Mouse (Mus musculus): ENCODE results near the gene Daam2. TPM values are rescaled to one million over a fixed set of nuclear protein-coding genes. Genes with fewer than 3 reads are reported as not detected.

Daam2 gene
- polyA plus RNA-seq, 1 experiment: 9.5 TPM

- H3K79me2 ChIP-seq (ENCODE audit: control insufficient read depth, insufficient read depth): no peaks in the 10 kb centered on the region
These were observed 29.9 kb downstream of the Daam2 start for GRCm38 (mm10) chr17:49534267-49534719.

GRCm38 (mm10) chr17:49531661-49532060 lies 32.5 kb downstream of the Daam2 start:
- Histone ChIP-seq H3K4me2 (ENCODE audit: low read depth) (no peak overlapping the region), H3K27me3 (ENCODE audit: control insufficient read depth, insufficient read depth, insufficient read length) (no peaks in the 10 kb centered on the region), H3K4me3 (no peak overlapping the region), H3ac (ENCODE audit: control insufficient read depth, insufficient read length) (no peak overlapping the region), H3K36me3 (ENCODE audit: control insufficient read depth, insufficient read depth) (no peaks in the 10 kb centered on the region), H3K79me2 (ENCODE audit: control insufficient read depth, insufficient read depth) (no peaks in the 10 kb centered on the region)
- TF ChIP-seq CEBPB (IDR thresholded peaks at IDR 0.05; ENCODE audit: insufficient read depth, poor library complexity, severe bottlenecking) (no peak), POLR2A (IDR thresholded peaks at IDR 0.05; ENCODE audit: insufficient read length, low read depth) (no peak), TCF3 (IDR thresholded peaks at IDR 0.05; ENCODE audit: insufficient read length, low read depth) (no peak), MAX (IDR thresholded peaks at IDR 0.05; ENCODE audit: low read depth) (no peak), TCF12 (IDR thresholded peaks at IDR 0.05; ENCODE audit: insufficient read depth, poor library complexity, severe bottlenecking) (no peak), E2F4 (IDR thresholded peaks at IDR 0.05; ENCODE audit: insufficient read depth) (no peak), MYOD1 (IDR thresholded peaks at IDR 0.05; ENCODE audit: control insufficient read depth in 1 of 3, insufficient read length in 2 of 3, low read depth in 2 of 3) (no peak), POLR2AphosphoS2 (IDR thresholded peaks at IDR 0.05; ENCODE audit: insufficient read length, low read depth) (no peak), SRF (IDR thresholded peaks at IDR 0.05; ENCODE audit: control insufficient read depth, insufficient read length, low read depth) (no peak), REST (IDR thresholded peaks at IDR 0.05; ENCODE audit: insufficient read depth, insufficient read length) (no peak), MYOG (IDR thresholded peaks at IDR 0.05; ENCODE audit: control insufficient read depth in 1 of 3, insufficient read depth in 1 of 3, insufficient read length in 2 of 3, low read depth in 2 of 3) (no peak), USF1 (IDR thresholded peaks at IDR 0.05; ENCODE audit: low read depth) (no peak)

More at GRCm38 (mm10) chr17:49534267-49534719, 29.9 kb downstream of the Daam2 start:
- Histone ChIP-seq H3K36me3 (ENCODE audit: control insufficient read depth, insufficient read depth) (no peaks in the 10 kb centered on the region), H3K27me3 (ENCODE audit: control insufficient read depth, insufficient read depth, insufficient read length) (no peaks in the 10 kb centered on the region), H3K4me3 (no peak overlapping the region), H3ac (ENCODE audit: control insufficient read depth, insufficient read length) (no peak overlapping the region), H3K4me2 (ENCODE audit: low read depth) (no peak overlapping the region)
- no peak for TF ChIP-seq TCF3 (IDR thresholded peaks at IDR 0.05; ENCODE audit: insufficient read length, low read depth)
- no peak for TF ChIP-seq REST (IDR thresholded peaks at IDR 0.05; ENCODE audit: insufficient read depth, insufficient read length)
- TF ChIP-seq MYOD1 (IDR thresholded peaks at IDR 0.05; ENCODE audit: control insufficient read depth in 1 of 3, insufficient read length in 2 of 3, low read depth in 2 of 3): no peak
- no peak for TF ChIP-seq TCF12 (IDR thresholded peaks at IDR 0.05; ENCODE audit: insufficient read depth, poor library complexity, severe bottlenecking)
- no peak for TF ChIP-seq E2F4 (IDR thresholded peaks at IDR 0.05; ENCODE audit: insufficient read depth)
- TF ChIP-seq MYOG (IDR thresholded peaks at IDR 0.05; ENCODE audit: control insufficient read depth in 1 of 3, insufficient read depth in 1 of 3, insufficient read length in 2 of 3, low read depth in 2 of 3): no peak
- no peak for TF ChIP-seq POLR2AphosphoS2 (IDR thresholded peaks at IDR 0.05; ENCODE audit: insufficient read length, low read depth)
- no peak for TF ChIP-seq POLR2A (IDR thresholded peaks at IDR 0.05; ENCODE audit: insufficient read length, low read depth)
- no peak for TF ChIP-seq USF1 (IDR thresholded peaks at IDR 0.05; ENCODE audit: low read depth)
- no peak for TF ChIP-seq SRF (IDR thresholded peaks at IDR 0.05; ENCODE audit: control insufficient read depth, insufficient read length, low read depth)
- no peak for TF ChIP-seq CEBPB (IDR thresholded peaks at IDR 0.05; ENCODE audit: insufficient read depth, poor library complexity, severe bottlenecking)
- no peak for TF ChIP-seq MAX (IDR thresholded peaks at IDR 0.05; ENCODE audit: low read depth)

GRCm38 (mm10) chr17:49530215-49530614 lies 33.9 kb downstream of the Daam2 start:
- no peaks in the 10 kb centered on the region for H3K36me3 ChIP-seq (ENCODE audit: control insufficient read depth, insufficient read depth)
- H3K79me2 ChIP-seq (ENCODE audit: control insufficient read depth, insufficient read depth): no peaks in the 10 kb centered on the region
- TF ChIP-seq MYOD1 (IDR thresholded peaks at IDR 0.05; ENCODE audit: control insufficient read depth in 1 of 3, insufficient read length in 2 of 3, low read depth in 2 of 3) (no peak), TCF3 (IDR thresholded peaks at IDR 0.05; ENCODE audit: insufficient read length, low read depth) (no peak), MYOG (IDR thresholded peaks at IDR 0.05; ENCODE audit: control insufficient read depth in 1 of 3, insufficient read depth in 1 of 3, insufficient read length in 2 of 3, low read depth in 2 of 3) (no peak), TCF12 (IDR thresholded peaks at IDR 0.05; ENCODE audit: insufficient read depth, poor library complexity, severe bottlenecking) (no peak), CEBPB (IDR thresholded peaks at IDR 0.05; ENCODE audit: insufficient read depth, poor library complexity, severe bottlenecking) (no peak), MAX (IDR thresholded peaks at IDR 0.05; ENCODE audit: low read depth) (no peak), USF1 (IDR thresholded peaks at IDR 0.05; ENCODE audit: low read depth) (no peak), SRF (IDR thresholded peaks at IDR 0.05; ENCODE audit: control insufficient read depth, insufficient read length, low read depth) (no peak), REST (IDR thresholded peaks at IDR 0.05; ENCODE audit: insufficient read depth, insufficient read length) (no peak)
- H3K4me3 ChIP-seq: no peak overlapping the region
- no peaks in the 10 kb centered on the region for H3K27me3 ChIP-seq (ENCODE audit: control insufficient read depth, insufficient read depth, insufficient read length)
- H3K4me2 ChIP-seq (ENCODE audit: low read depth): no peak overlapping the region
- no peak overlapping the region for H3ac ChIP-seq (ENCODE audit: control insufficient read depth, insufficient read length)

GRCm38 (mm10) chr17:49528503-49529205 lies 35.5 kb downstream of the Daam2 start:
- TF ChIP-seq USF1 (IDR thresholded peaks at IDR 0.05; ENCODE audit: low read depth): no peak
- TF ChIP-seq CEBPB (IDR thresholded peaks at IDR 0.05; ENCODE audit: insufficient read depth, poor library complexity, severe bottlenecking): no peak
- no peak for TF ChIP-seq TCF3 (IDR thresholded peaks at IDR 0.05; ENCODE audit: insufficient read length, low read depth)
- no peak for TF ChIP-seq MYOD1 (IDR thresholded peaks at IDR 0.05; ENCODE audit: control insufficient read depth in 1 of 3, insufficient read length in 2 of 3, low read depth in 2 of 3)
- TF ChIP-seq TCF12 (IDR thresholded peaks at IDR 0.05; ENCODE audit: insufficient read depth, poor library complexity, severe bottlenecking): no peak
- Histone ChIP-seq H3ac (ENCODE audit: control insufficient read depth, insufficient read length) (no peak overlapping the region), H3K4me3 (no peak overlapping the region)

More at GRCm38 (mm10) chr17:49528503-49529205, 35.5 kb downstream of the Daam2 start:
- no peaks in the 10 kb centered on the region for H3K27me3 ChIP-seq (ENCODE audit: control insufficient read depth, insufficient read depth, insufficient read length)
- no peaks in the 10 kb centered on the region for H3K79me2 ChIP-seq (ENCODE audit: control insufficient read depth, insufficient read depth)
- peak overlapping the region; percentile 35 for H3K4me2 ChIP-seq (ENCODE audit: low read depth)
- H3K36me3 ChIP-seq (ENCODE audit: control insufficient read depth, insufficient read depth): no peaks in the 10 kb centered on the region
